Mouse (Mus musculus): ENCODE data around the gene Pla2g6. TPM values are rescaled to one million over a fixed set of nuclear protein-coding genes. Genes with fewer than 3 reads are reported as not detected.

Gene Pla2g6
- 26.0 and 37.7 TPM in 2 replicates for polyA plus RNA-seq (2012; ENCODE audit: insufficient read depth, low replicate concordance)

GRCm38 (mm10) chr15:79328058-79328938, at the start of gene Pla2g6:
Pla2g6 (minus strand) TSS chr15:79328390.
- peak within 1 kb of the TSS; percentile 94 for H3K4me3 ChIP-seq (replicated peaks)
- peaks cover 16% of the 10 kb centered on the region for H3K36me3 ChIP-seq (replicated peaks; ENCODE audit: low read length)
- no peaks in the 10 kb centered on the region for H3K27me3 ChIP-seq (replicated peaks)
- H3K4me1 ChIP-seq, result peaks cover 59% of the 10 kb centered on the region
- TF ChIP-seq GATA1 (IDR thresholded peaks at IDR 0.05; ENCODE audit: borderline replicate concordance, low read length), result no peak
- TF ChIP-seq FLI1 (IDR thresholded peaks at IDR 0.05; ENCODE audit: low read length), result no peak
- H3K9me3 ChIP-seq, result no peaks in the 10 kb centered on the region

GRCm38 (mm10) chr15:79377681-79378080, 49.5 kb upstream of the Pla2g6 start:
- Histone ChIP-seq H3K9me3 (no peaks in the 10 kb centered on the region), H3K27me3 (replicated peaks) (no peaks in the 10 kb centered on the region), H3K4me1 (peaks cover 35% of the 10 kb centered on the region), H3K4me3 (replicated peaks) (no peak overlapping the region), H3K36me3 (replicated peaks; ENCODE audit: low read length) (peaks cover 70% of the 10 kb centered on the region)
- TF ChIP-seq GATA1 (IDR thresholded peaks at IDR 0.05; ENCODE audit: borderline replicate concordance, low read length), result no peak
- TF ChIP-seq FLI1 (IDR thresholded peaks at IDR 0.05; ENCODE audit: low read length), result no peak

GRCm38 (mm10) chr15:79374760-79375159, 46.6 kb upstream of the Pla2g6 start:
- TF ChIP-seq FLI1 (IDR thresholded peaks at IDR 0.05; ENCODE audit: low read length) (no peak), GATA1 (IDR thresholded peaks at IDR 0.05; ENCODE audit: borderline replicate concordance, low read length) (no peak)
- H3K4me1 ChIP-seq, result peaks cover 31% of the 10 kb centered on the region
- H3K27me3 ChIP-seq (replicated peaks), result no peaks in the 10 kb centered on the region
- peaks cover 90% of the 10 kb centered on the region for H3K36me3 ChIP-seq (replicated peaks; ENCODE audit: low read length)
- no peak overlapping the region for H3K4me3 ChIP-seq (replicated peaks)
- H3K9me3 ChIP-seq, result no peaks in the 10 kb centered on the region

GRCm38 (mm10) chr15:79370281-79370843, 42.2 kb upstream of the Pla2g6 start:
- Histone ChIP-seq H3K27me3 (replicated peaks) (no peaks in the 10 kb centered on the region), H3K36me3 (replicated peaks; ENCODE audit: low read length) (peaks cover 96% of the 10 kb centered on the region), H3K4me3 (replicated peaks) (no peak overlapping the region), H3K4me1 (peaks cover 27% of the 10 kb centered on the region), H3K9me3 (no peaks in the 10 kb centered on the region)
- TF ChIP-seq FLI1 (IDR thresholded peaks at IDR 0.05; ENCODE audit: low read length), result no peak
- no peak for TF ChIP-seq GATA1 (IDR thresholded peaks at IDR 0.05; ENCODE audit: borderline replicate concordance, low read length)

- no peak for TF ChIP-seq FLI1 (IDR thresholded peaks at IDR 0.05; ENCODE audit: low read length)
- TF ChIP-seq GATA1 (IDR thresholded peaks at IDR 0.05; ENCODE audit: borderline replicate concordance, low read length), result no peak
- Histone ChIP-seq H3K27me3 (replicated peaks) (no peaks in the 10 kb centered on the region), H3K4me1 (peaks cover 27% of the 10 kb centered on the region), H3K4me3 (replicated peaks) (no peak overlapping the region), H3K9me3 (no peaks in the 10 kb centered on the region), H3K36me3 (replicated peaks; ENCODE audit: low read length) (peaks cover 98% of the 10 kb centered on the region)
Measured at GRCm38 (mm10) chr15:79369452-79370280, 41.5 kb upstream of the Pla2g6 start.

- H3K4me1 ChIP-seq, result peaks cover 27% of the 10 kb centered on the region
Measured at GRCm38 (mm10) chr15:79368861-79369440, 40.8 kb upstream of the Pla2g6 start.

GRCm38 (mm10) chr15:79368313-79368811, 40.2 kb upstream of the Pla2g6 start:
- H3K4me1 ChIP-seq, result peaks cover 27% of the 10 kb centered on the region
- no peaks in the 10 kb centered on the region for H3K9me3 ChIP-seq
- H3K27me3 ChIP-seq (replicated peaks), result no peaks in the 10 kb centered on the region
- H3K4me3 ChIP-seq (replicated peaks), result no peak overlapping the region
- TF ChIP-seq GATA1 (IDR thresholded peaks at IDR 0.05; ENCODE audit: borderline replicate concordance, low read length) (no peak), FLI1 (IDR thresholded peaks at IDR 0.05; ENCODE audit: low read length) (no peak)
- H3K36me3 ChIP-seq (replicated peaks; ENCODE audit: low read length), result peaks cover 98% of the 10 kb centered on the region

More at GRCm38 (mm10) chr15:79368861-79369440, 40.8 kb upstream of the Pla2g6 start:
- TF ChIP-seq GATA1 (IDR thresholded peaks at IDR 0.05; ENCODE audit: borderline replicate concordance, low read length), result no peak
- TF ChIP-seq FLI1 (IDR thresholded peaks at IDR 0.05; ENCODE audit: low read length), result no peak
- Histone ChIP-seq H3K4me3 (replicated peaks) (no peak overlapping the region), H3K9me3 (no peaks in the 10 kb centered on the region), H3K36me3 (replicated peaks; ENCODE audit: low read length) (peaks cover 98% of the 10 kb centered on the region), H3K27me3 (replicated peaks) (no peaks in the 10 kb centered on the region)

- Histone ChIP-seq H3K36me3 (replicated peaks; ENCODE audit: low read length) (peaks cover 98% of the 10 kb centered on the region), H3K9me3 (no peaks in the 10 kb centered on the region), H3K4me3 (replicated peaks) (no peak overlapping the region), H3K27me3 (replicated peaks) (no peaks in the 10 kb centered on the region), H3K4me1 (peaks cover 28% of the 10 kb centered on the region)
- no peak for TF ChIP-seq GATA1 (IDR thresholded peaks at IDR 0.05; ENCODE audit: borderline replicate concordance, low read length)
- no peak for TF ChIP-seq FLI1 (IDR thresholded peaks at IDR 0.05; ENCODE audit: low read length)
Measured at GRCm38 (mm10) chr15:79366402-79366801, 38.2 kb upstream of the Pla2g6 start.

GRCm38 (mm10) chr15:79365068-79365467, 36.9 kb upstream of the Pla2g6 start:
- H3K4me3 ChIP-seq (replicated peaks), result no peak overlapping the region
- no peaks in the 10 kb centered on the region for H3K9me3 ChIP-seq
- H3K4me1 ChIP-seq, result peaks cover 29% of the 10 kb centered on the region
- no peaks in the 10 kb centered on the region for H3K27me3 ChIP-seq (replicated peaks)
- H3K36me3 ChIP-seq (replicated peaks; ENCODE audit: low read length), result peaks cover 95% of the 10 kb centered on the region
- TF ChIP-seq GATA1 (IDR thresholded peaks at IDR 0.05; ENCODE audit: borderline replicate concordance, low read length) (no peak), FLI1 (IDR thresholded peaks at IDR 0.05; ENCODE audit: low read length) (no peak)

All from megakaryocyte, embryonic 14.5 days (primary cell).